Mouse (Mus musculus): ENCODE measurements around the gene Mknk2.
"Not testable (repeated sequence)": the region's sequence is repeated elsewhere in the genome, so short reads cannot be mapped to it uniquely, and the experiment has no call there.

Mknk2 gene

GRCm38 (mm10) chr10:80649910-80650309 lies 28.0 kb downstream of the Mknk2 start:
- not testable (repeated sequence) for DNase-seq

GRCm38 (mm10) chr10:80646936-80647335 lies 31.0 kb downstream of the Mknk2 start:
- DNase-seq: no peak

- no peak for DNase-seq
Observed at GRCm38 (mm10) chr10:80635345-80635744, 42.6 kb downstream of the Mknk2 start.

GRCm38 (mm10) chr10:80628925-80629324 lies 49.0 kb downstream of the Mknk2 start:
- DNase-seq: no peak

- no peak for DNase-seq
Observed at GRCm38 (mm10) chr10:80627685-80628084, 50.2 kb downstream of the Mknk2 start.

- no peak for DNase-seq
Observed at GRCm38 (mm10) chr10:80625764-80626163, 52.1 kb downstream of the Mknk2 start.

- peak; percentile 59 for DNase-seq
Observed at GRCm38 (mm10) chr10:80623457-80624191, 54.3 kb downstream of the Mknk2 start.

GRCm38 (mm10) chr10:80622661-80623456 lies 55.1 kb downstream of the Mknk2 start, which contains the start of gene Csnk1g2:
Gene Csnk1g2 (plus strand): TSS chr10:80622838.
- no peak for DNase-seq

GRCm38 (mm10) chr10:80621940-80622660 lies 55.8 kb downstream of the Mknk2 start:
- DNase-seq: peak; percentile 99

GRCm38 (mm10) chr10:80621690-80621939 lies 56.3 kb downstream of the Mknk2 start:
- DNase-seq: no peak

- DNase-seq: no peak
Observed at GRCm38 (mm10) chr10:80620796-80621689, 56.9 kb downstream of the Mknk2 start.

- DNase-seq: peak; percentile 35
Observed at GRCm38 (mm10) chr10:80620365-80620764, 57.5 kb downstream of the Mknk2 start.

- no peak for DNase-seq
Observed at GRCm38 (mm10) chr10:80619465-80620244, 58.3 kb downstream of the Mknk2 start.

GRCm38 (mm10) chr10:80618181-80618580 lies 59.7 kb downstream of the Mknk2 start:
- DNase-seq: no peak

Measured in cerebellum, adult 8-10 months (tissue).